Mouse (Mus musculus) erythroblast, embryonic 14.5 days (primary cell): ENCODE data around the gene Fam160b1.

ENCODE experiments used
- GATA1 ChIP-seq: IDR thresholded peaks from 2 replicates; pipeline ENCODE4 v1.6.1; 2012; ENCODE audit warnings: low read length, inconsistent platforms, mixed read lengths
- TAL1 ChIP-seq: IDR thresholded peaks from 3 replicates; pipeline ENCODE4 v1.6.1; 2012; ENCODE audit warnings: low read length, inconsistent platforms, mixed read lengths

DNA sequence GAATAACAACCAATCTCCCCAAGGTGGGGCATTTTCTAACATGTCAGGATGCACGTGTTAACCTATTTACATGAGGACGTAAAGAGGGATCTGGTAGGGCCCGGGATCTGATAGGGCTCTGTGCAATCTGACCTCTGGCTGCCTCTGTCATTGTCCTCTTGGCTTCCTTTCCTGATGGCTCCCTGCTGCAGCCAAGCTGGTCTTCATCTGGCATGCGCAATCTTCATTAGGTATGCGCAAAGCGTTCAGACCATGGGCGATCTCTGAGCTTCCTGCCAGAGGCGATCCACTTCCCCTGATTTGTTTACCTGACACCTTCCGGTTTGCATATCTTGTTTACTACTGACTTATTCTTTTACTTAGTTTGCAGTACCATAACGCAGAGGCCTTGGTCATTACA, 7.3 kb upstream of the Fam160b1 start:
- TF ChIP-seq GATA1 (no peak), TAL1 (no peak)
